Mouse (Mus musculus) bone marrow, adult 2 months (tissue): Measurements from ENCODE around the gene Bahcc1. TPM values are rescaled to one million over a fixed set of nuclear protein-coding genes. Genes with fewer than 3 reads are reported as not detected.
A peak's percentile ranks its signal among the peaks of the same experiment; 100 is the strongest.

ENCODE experiments used
- H3K27ac ChIP-seq: fragments of 200-500 bp; 2 replicates; pipeline ENCODE4 v1.5.1; 2012; ENCODE audit warnings: low read depth, mild to moderate bottlenecking, control low read depth, inconsistent platforms, low read length; ENCODE audit not compliant: control insufficient read depth, poor library complexity, insufficient read depth
- H3K4me1 ChIP-seq: fragments of 200-500 bp; 2 replicates; pipeline ENCODE4 v1.6.1; 2011; ENCODE audit warnings: low read length; ENCODE audit not compliant: control insufficient read depth, insufficient read depth
- H3K4me3 ChIP-seq: fragments of 200-500 bp; replicated peaks from 2 replicates; pipeline ENCODE3; 2011; ENCODE audit warnings: mild to moderate bottlenecking, low read depth, low read length, control low read depth; ENCODE audit not compliant: control insufficient read depth
- CTCF ChIP-seq: fragments of 200-500 bp; IDR thresholded peaks from 2 replicates; pipeline ENCODE4 v1.5.1; 2011; ENCODE audit warnings: low read length, control low read depth; ENCODE audit not compliant: control insufficient read depth, insufficient read depth
- POLR2A ChIP-seq: fragments of 200-500 bp; IDR thresholded peaks from 2 replicates; pipeline ENCODE4 v1.6.1; 2011; ENCODE audit warnings: low read depth, mild to moderate bottlenecking, control low read depth, low read length, borderline replicate concordance; ENCODE audit not compliant: control insufficient read depth
- WGBS: fragments of 180-500 bp; shearing (Covaris S2); methylation state at CpG from one replicate; pipeline ENCODE4 v1.1.7; 2018; 5-methylcytosine and 5-hydroxymethylcytosine counted together
- polyA plus RNA-seq: library from polyadenylated mRNA; stranded (reverse); fragments of >200 nt; gene quantifications from 2 replicates; pipeline ENCODE4 v1.2.4, GENCODE M21; 2011; ENCODE audit warnings: low replicate concordance; ENCODE audit not compliant: missing spikeins, insufficient read depth, insufficient read length

The Bahcc1 gene
- polyA plus RNA-seq, 1 experiment: 5.8 TPM

DNA sequence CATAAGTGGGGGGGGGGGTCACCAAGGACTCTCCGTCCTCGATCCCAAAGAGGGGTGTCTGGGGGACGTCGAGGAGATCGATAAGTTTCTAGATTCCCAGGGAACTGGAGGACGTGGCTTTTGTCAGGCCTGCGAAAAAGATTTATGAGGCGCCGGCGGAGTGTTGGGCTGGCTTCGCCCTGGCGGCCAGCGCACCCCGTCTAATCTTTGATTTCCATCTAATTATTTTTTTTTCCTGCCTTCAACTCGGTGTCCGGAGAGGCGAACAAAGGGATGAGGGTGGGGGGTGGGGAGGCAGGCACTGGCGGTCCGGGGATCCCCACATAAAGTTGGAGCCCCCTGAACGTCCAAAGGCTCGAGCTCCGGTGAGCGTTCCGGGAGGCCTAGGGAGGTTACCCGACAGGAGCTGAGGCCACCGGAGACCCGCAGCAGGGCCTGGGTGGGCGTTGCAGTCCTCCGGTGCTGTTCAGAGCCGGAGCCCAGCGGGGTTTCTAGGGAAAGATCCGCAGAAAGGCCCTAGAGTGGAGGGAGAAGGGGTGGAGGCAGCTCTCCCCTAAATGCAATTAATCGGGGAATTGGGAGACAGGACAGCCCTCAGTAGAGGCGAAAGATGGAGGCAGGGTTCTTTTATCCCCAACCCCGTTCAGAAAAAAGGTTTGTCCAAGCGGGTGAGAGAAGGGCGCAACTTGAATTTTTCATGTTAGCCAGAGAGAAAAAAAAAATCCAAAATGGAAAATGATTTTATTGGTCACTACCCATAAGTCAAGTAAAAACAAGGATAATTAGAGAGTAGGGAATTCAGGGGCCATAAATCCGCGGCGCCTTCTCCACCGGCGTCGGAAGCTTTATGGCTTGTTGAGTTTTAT is 45.3 kb upstream of the Bahcc1 start:
- Histone ChIP-seq H3K27ac (no peak overlapping the region), H3K4me1 (no peaks in the 10 kb centered on the region), H3K4me3 (no peak overlapping the region)
- TF ChIP-seq POLR2A: no peak
- TF ChIP-seq CTCF: no peak
- 17% methylated on average over 43 of the region's 43 CpGs for WGBS

DNA sequence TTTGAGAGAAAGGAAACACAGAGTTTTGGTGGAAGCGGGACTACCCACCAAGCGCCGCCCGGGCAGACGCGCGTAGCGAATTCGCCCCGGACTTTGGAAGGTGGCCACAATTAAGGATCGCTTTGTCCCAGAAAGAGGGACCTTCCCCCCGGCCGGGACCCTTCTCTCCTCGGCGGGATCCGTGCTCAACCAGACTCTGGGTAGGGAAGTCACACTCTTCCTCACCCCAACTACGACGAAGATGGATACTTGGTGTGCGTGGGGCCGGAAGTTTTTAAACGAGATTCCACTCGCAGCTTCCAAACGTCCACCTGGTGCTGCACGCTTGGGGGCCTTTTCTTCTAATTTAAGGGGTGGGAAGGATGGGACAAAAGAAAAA is 44.7 kb upstream of the Bahcc1 start:
- no peak overlapping the region for H3K27ac ChIP-seq
- TF ChIP-seq CTCF (no peak), POLR2A (no peak)
- no peaks in the 10 kb centered on the region for H3K4me1 ChIP-seq
- peak overlapping the region; percentile 3 for H3K4me3 ChIP-seq
- WGBS: under 1% methylated on average over 24 of the region's 24 CpGs

DNA sequence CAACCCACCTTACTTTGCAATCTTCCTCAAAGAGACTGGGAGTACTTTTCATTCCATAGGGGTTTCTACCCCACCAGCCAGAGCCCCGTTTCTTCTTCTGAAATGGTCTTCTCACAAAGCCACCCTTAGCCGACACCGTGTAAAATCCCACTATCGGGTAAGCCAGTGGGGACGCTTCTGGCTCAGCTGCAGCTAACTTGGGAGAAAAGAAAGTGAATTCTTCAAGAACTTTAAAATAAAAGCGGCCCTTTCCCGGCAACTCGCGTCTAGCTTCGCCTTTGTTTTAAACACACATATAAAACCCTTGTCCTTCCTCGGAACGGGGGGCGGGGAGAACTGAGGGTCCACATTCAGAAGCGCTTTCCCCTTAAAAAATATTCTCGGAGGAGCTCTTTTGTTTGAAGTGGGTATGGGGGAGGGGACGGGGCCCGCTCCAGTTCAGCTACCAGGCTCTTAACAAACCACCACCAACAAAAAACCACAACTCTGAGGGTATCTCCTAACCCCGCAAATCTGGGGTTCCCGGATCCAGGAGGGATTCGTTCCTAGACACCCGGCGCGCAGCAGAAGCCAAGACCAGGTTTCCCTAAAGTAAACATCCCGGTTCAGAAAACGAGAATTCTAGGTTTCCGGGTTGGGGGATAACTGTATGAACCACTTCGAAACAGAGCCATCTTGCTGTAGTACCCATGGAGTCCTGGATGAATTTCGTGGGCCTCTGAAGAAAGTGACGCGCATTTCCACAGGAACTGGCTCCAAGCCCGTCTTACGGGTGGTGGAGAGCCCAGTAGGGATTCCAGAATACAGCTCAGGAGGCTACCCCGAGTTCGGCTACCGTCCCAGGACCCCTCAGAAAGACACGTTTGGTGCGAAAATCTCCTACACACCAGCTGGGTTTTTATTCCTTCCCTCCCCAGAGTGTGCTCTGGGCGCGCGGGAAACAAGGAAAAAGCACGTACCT is 44.0 kb upstream of the Bahcc1 start:
- under 1% methylated on average over 41 of the region's 41 CpGs for WGBS
- Histone ChIP-seq H3K27ac (0 out of 2 replicates have a peak overlapping the region, but pooled peaks have one; percentile 37), H3K4me1 (no peaks in the 10 kb centered on the region)

DNA sequence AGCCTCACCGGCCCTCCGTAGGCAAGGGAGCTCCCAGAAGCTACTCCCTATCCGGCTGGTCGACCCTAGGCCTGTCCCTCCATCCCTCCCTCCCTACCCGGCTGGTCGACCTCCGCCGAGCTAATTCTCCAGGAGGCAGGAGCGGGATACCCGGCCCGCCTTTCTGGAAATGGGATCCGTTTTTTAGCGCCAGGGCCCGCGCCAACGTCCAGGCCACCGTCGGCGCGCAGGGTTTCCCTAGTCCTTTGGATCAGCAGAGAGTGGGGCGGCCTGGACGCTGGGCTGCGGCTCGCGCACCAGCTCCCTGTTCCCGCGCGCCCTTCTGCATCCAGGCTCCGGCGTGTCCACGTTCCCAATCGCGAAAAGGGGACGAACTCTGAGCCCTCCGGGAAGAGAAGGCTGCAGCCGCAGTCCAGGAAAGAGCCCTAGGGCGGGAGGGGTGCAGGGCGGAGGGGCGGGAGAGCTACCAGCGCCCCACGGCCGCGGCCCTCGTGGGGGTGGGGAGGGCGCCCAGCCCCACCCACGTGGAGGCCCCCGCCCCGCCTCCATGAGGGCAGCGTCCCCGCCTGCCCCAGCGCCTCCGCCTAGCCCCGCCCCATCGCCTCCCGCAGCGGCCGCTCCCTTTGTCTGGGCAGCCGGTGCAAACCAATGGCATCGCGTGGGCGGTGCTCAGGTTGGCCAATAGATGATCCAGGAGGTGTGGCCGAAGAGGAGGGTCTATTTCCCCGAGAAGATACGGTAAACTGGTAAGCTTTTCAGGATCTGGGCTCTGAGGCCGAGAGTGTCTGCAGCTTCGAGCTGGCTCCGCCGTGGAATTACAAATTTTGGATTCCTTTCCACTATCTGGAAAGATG is 43.1 kb upstream of the Bahcc1 start:
- under 1% methylated on average over 68 of the region's 68 CpGs for WGBS
- no peak for TF ChIP-seq CTCF
- TF ChIP-seq POLR2A: no peak; the same call in 1 of the 2 replicates
- Histone ChIP-seq H3K4me1 (no peaks in the 10 kb centered on the region), H3K4me3 (peak overlapping the region; percentile 42), H3K27ac (peak overlapping the region; percentile 37; the same call in 1 of the 2 replicates)

More for the DNA sequence above, 44.0 kb upstream of the Bahcc1 start:
- TF ChIP-seq CTCF (no peak), POLR2A (no peak)
- peak overlapping the region; percentile 42 for H3K4me3 ChIP-seq

DNA sequence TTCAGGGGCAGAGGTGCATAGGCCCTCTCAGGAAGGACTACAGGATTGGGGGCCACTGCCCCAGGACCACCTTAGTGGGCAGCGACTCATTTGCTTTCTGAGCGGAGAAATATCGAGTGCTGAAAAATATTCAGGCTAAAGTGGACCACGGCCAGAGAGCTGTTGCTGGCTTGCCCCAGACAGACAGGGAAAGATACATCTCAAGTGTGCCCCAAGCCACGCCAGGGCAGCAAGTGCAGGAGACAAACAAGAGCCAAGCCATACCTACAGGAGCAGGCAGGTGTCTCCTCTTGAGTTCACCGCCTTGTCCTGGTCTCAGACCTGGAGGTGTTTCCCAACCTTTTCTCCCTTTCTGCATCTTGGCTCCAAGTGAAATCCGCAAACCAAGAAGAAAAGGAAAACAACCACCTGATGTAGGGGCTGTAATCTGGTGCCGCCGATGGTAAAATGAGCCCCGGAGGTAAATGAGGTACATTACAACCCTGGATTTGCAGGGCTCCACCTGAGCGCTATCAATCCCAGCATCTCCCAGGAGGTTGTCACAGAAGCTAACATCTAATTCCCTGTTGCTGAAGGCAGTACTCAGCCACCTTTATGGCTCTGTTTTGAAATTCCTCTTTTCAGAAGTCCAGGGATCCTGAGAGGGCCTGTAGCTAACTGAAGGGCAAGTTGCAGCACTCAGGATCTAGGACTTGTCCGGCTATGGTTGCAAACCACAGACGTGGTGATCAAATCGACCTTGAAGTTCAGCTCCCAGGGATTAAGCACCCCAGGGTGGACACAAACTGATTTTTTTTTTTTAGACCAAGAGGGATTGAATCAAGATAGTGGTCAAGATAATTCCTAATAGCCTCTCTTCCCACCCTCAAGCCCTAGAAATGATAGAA is 42.0 kb upstream of the Bahcc1 start:
- TF ChIP-seq CTCF (no peak), POLR2A (no peak)
- H3K27ac ChIP-seq: no peak overlapping the region
- H3K4me3 ChIP-seq: no peak overlapping the region
- 62% methylated on average over 14 of the region's 14 CpGs for WGBS
- no peaks in the 10 kb centered on the region for H3K4me1 ChIP-seq

DNA sequence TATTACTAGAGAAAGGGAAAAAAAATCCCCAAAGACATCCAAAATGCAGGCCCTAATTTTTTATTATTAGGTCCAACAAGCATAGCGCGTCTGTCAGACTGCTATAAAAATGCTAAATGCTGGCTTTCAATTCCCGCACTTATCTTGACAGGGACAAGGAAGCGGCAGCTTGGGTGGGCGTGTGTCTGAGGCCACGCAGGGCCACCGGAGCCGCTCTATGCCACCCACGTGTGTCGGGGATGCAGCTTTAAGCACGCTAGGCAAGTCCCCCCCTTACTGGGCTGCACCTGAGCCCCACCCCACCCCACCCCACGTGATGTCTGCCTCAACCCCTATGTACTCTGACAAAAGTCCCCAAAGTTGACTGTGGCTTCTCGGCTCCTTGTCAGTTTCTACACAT is 33.9 kb upstream of the Bahcc1 start:
- 64% methylated on average over 13 of the region's 13 CpGs for WGBS
- TF ChIP-seq POLR2A (no peak), CTCF (no peak)
- Histone ChIP-seq H3K4me1 (no peaks in the 10 kb centered on the region), H3K4me3 (no peak overlapping the region), H3K27ac (no peak overlapping the region)

DNA sequence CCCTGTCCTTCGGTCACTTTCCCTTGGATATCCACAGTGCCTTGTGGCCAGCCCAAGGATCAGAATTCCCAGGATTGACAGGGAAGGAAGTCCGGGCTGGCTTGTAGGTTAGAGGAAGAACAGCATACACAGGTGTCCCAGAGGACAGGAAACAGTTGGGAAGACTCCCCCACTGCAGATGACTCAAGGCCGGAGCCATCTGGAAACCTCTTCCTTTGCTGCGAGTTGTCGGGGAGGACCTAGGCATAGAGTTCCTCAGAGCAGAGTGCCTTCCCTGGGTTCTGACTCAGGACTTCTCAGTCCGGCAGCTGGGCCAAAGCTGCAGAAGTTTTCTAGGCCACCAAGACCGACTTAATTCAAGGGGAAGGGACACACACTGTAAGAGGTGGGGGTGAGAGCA is 33.0 kb upstream of the Bahcc1 start:
- TF ChIP-seq CTCF: no peak
- TF ChIP-seq POLR2A: no peak
- Histone ChIP-seq H3K4me3 (no peak overlapping the region), H3K27ac (no peak overlapping the region), H3K4me1 (no peaks in the 10 kb centered on the region)
- 41% methylated on average over 7 of the region's 7 CpGs for WGBS
